Mouse (Mus musculus) cerebellum, adult 2 months (tissue): Measurements from ENCODE around the gene Ace3. TPM values are rescaled to one million over a fixed set of nuclear protein-coding genes. Genes with fewer than 3 reads are reported as not detected.

ENCODE experiments used
- DNase-seq, 2 experiments: peaks; one replicate each; pipeline ENCODE4 v3.0.0; 2021
- H3K27ac ChIP-seq: fragments of 200-500 bp; 2 replicates; pipeline ENCODE4 v1.5.1; 2012; ENCODE audit warnings: low read length, control low read depth, inconsistent platforms; ENCODE audit not compliant: insufficient read depth
- H3K27me3 ChIP-seq: fragments of 200-500 bp; 2 replicates; pipeline ENCODE4 v1.6.1; 2012; ENCODE audit warnings: inconsistent platforms, mild to moderate bottlenecking, low read length, moderate library complexity; ENCODE audit not compliant: control insufficient read depth, insufficient read depth
- H3K4me1 ChIP-seq: fragments of 200-500 bp; 2 replicates; pipeline ENCODE4 v1.6.1; 2011; ENCODE audit warnings: low read length; ENCODE audit not compliant: control insufficient read depth, insufficient read depth
- H3K4me3 ChIP-seq: fragments of 200-500 bp; replicated peaks from 2 replicates; pipeline ENCODE3; 2011; ENCODE audit warnings: mild to moderate bottlenecking, low read depth, low read length, control low read depth; ENCODE audit not compliant: insufficient read depth
- CTCF ChIP-seq: fragments of 200-500 bp; IDR thresholded peaks from 2 replicates; pipeline ENCODE4 v1.5.1; 2011; ENCODE audit warnings: low read depth, mild to moderate bottlenecking, control low read depth, low read length, moderate library complexity, borderline replicate concordance; ENCODE audit not compliant: insufficient read depth
- POLR2A ChIP-seq: fragments of 200-500 bp; IDR thresholded peaks from 2 replicates; pipeline ENCODE4 v1.6.1; 2011; ENCODE audit warnings: low read length, control low read depth, borderline replicate concordance; ENCODE audit not compliant: insufficient read depth
- WGBS: fragments of 180-500 bp; shearing (Covaris S2); methylation state at CpG from one replicate; pipeline ENCODE4 v1.1.7; 2018; 5-methylcytosine and 5-hydroxymethylcytosine counted together
- polyA plus RNA-seq: library from polyadenylated mRNA; depleted of rRNA; stranded (reverse); fragments of >200 nt; gene quantifications from 2 replicates; pipeline ENCODE4 v1.2.3, GENCODE M21; 2012; rRNA removed

Gene Ace3
- polyA plus RNA-seq, 1 experiment = not detected

- Histone ChIP-seq H3K4me1 (peaks cover 14% of the 10 kb centered on the region), H3K4me3 (no peak overlapping the region), H3K27ac (no peak overlapping the region), H3K27me3 (no peaks in the 10 kb centered on the region)
- 92% methylated on average over 3 of the region's 3 CpGs for WGBS
- no peak for DNase-seq
- no peak for TF ChIP-seq CTCF
- TF ChIP-seq POLR2A = no peak
Observed at GRCm38 (mm10) chr11:106045780-106046179, 51.3 kb downstream of the Ace3 start.

GRCm38 (mm10) chr11:106046584-106046983 lies 52.1 kb downstream of the Ace3 start:
- Histone ChIP-seq H3K4me1 (peaks cover 14% of the 10 kb centered on the region), H3K4me3 (no peak overlapping the region), H3K27ac (no peak overlapping the region), H3K27me3 (no peaks in the 10 kb centered on the region)
- no peak for DNase-seq
- 40% methylated on average over 9 of the region's 9 CpGs for WGBS
- no peak for TF ChIP-seq POLR2A
- no peak for TF ChIP-seq CTCF

- no peak overlapping the region for H3K4me3 ChIP-seq
- H3K27ac ChIP-seq = no peak overlapping the region
- no peak for TF ChIP-seq POLR2A
- TF ChIP-seq CTCF = no peak
- H3K4me1 ChIP-seq = no peaks in the 10 kb centered on the region
- no peaks in the 10 kb centered on the region for H3K27me3 ChIP-seq
- 96% methylated on average over 2 of the region's 2 CpGs for WGBS
- DNase-seq = no peak
Observed at GRCm38 (mm10) chr11:106053921-106054320, 59.4 kb downstream of the Ace3 start.

GRCm38 (mm10) chr11:106054600-106054999 lies 60.1 kb downstream of the Ace3 start:
- DNase-seq = no peak
- no peaks in the 10 kb centered on the region for H3K4me1 ChIP-seq
- no peak overlapping the region for H3K4me3 ChIP-seq
- H3K27ac ChIP-seq = no peak overlapping the region
- WGBS = 95% methylated on average over 8 of the region's 8 CpGs
- no peaks in the 10 kb centered on the region for H3K27me3 ChIP-seq
- TF ChIP-seq POLR2A (no peak), CTCF (no peak)

Other genes starting within 250 kb of the Ace3 start
- gene Cyb561, start 41.3 kb upstream of the Ace3 start, polyA plus RNA-seq = 35.5 and 37.0 TPM in 2 replicates
- 13.6 and 19.7 TPM in 2 replicates for gene Ace, start 26.7 kb upstream of the Ace3 start, polyA plus RNA-seq
- 1.3 and 1.4 TPM in 2 replicates for gene Kcnh6, start 13.4 kb downstream of the Ace3 start, polyA plus RNA-seq
- 86.9 and 89.6 TPM in 2 replicates for gene Dcaf7, start 42.2 kb downstream of the Ace3 start, polyA plus RNA-seq
- 14.3 and 17.7 TPM in 2 replicates for gene Taco1, start 71.4 kb downstream of the Ace3 start, polyA plus RNA-seq
- 33.8 and 34.0 TPM in 2 replicates for gene Map3k3, start 89.9 kb downstream of the Ace3 start, polyA plus RNA-seq
- gene Gm10840, start 166.2 kb downstream of the Ace3 start, polyA plus RNA-seq = not detected in 2 replicates
- 36.1 and 41.1 TPM in 2 replicates for gene Limd2, start 166.2 kb downstream of the Ace3 start, polyA plus RNA-seq
- gene Strada, start 207.5 kb downstream of the Ace3 start, polyA plus RNA-seq = 58.2 and 65.4 TPM in 2 replicates
- gene Ccdc47, start 221.7 kb downstream of the Ace3 start, polyA plus RNA-seq = 82.4 and 88.8 TPM in 2 replicates
- gene Ddx42, start 222.3 kb downstream of the Ace3 start, polyA plus RNA-seq = 45.4 and 45.6 TPM in 2 replicates